Mouse (Mus musculus): ENCODE results near the gene 3425401B19Rik. TPM values are rescaled to one million over a fixed set of nuclear protein-coding genes. Genes with fewer than 3 reads are reported as not detected.
A peak's percentile ranks its signal among the peaks of the same experiment; 100 is the strongest.

3425401B19Rik gene
- polyA plus RNA-seq, 1 experiment from 2014 or later, result 0.20 TPM

- H3K4me3 ChIP-seq, result no peak overlapping the region
- no peak for DNase-seq (ENCODE audit: low spot score)
- H3K4me1 ChIP-seq (replicated peaks), result peaks cover 6% of the 10 kb centered on the region
- H3K36me3 ChIP-seq, result no peaks in the 10 kb centered on the region
- 85% methylated on average over 2 of the region's 2 CpGs for WGBS
- no peaks in the 10 kb centered on the region for H3K27me3 ChIP-seq (ENCODE audit: insufficient read depth, poor library complexity, severe bottlenecking)
- H3K27ac ChIP-seq, result no peak overlapping the region
- H3K9me3 ChIP-seq, result no peaks in the 10 kb centered on the region
Measured at GRCm38 (mm10) chr14:32696344-32696743, 11.3 kb upstream of the 3425401B19Rik start.

DNA sequence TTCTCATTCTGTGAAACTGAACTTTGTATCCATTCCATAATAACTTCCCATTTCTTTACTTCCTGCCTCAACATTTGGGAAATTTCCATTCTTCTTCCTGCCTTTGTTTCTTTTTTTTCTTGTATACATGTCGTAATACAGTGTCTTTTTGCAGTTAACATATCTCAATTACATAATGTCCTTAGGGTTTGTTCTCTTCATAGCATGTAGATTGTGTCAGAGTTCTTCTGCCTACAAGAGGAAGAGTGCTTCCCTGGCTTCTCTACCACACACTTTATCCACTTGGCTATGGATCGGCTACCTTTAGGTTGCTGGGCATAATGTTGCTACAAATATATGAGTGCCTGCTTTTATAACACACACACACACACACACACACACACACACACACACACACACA is 10.8 kb upstream of the 3425401B19Rik start:
- no peak for DNase-seq (ENCODE audit: low spot score)
- Histone ChIP-seq H3K36me3 (no peaks in the 10 kb centered on the region), H3K27me3 (ENCODE audit: insufficient read depth, poor library complexity, severe bottlenecking) (no peaks in the 10 kb centered on the region), H3K27ac (no peak overlapping the region), H3K4me1 (replicated peaks) (peaks cover 1% of the 10 kb centered on the region), H3K9me3 (no peaks in the 10 kb centered on the region), H3K4me3 (no peak overlapping the region)
- WGBS, result 88% methylated on average over 2 of the region's 2 CpGs

- no peak for DNase-seq (ENCODE audit: low spot score)
- H3K27me3 ChIP-seq (ENCODE audit: insufficient read depth, poor library complexity, severe bottlenecking), result 0 out of 2 replicates have a peak, but pooled peaks cover 5% of the 10 kb centered on the region
- H3K27ac ChIP-seq, result 0 out of 2 replicates have a peak overlapping the region, but pooled peaks have one; percentile 40
- H3K4me3 ChIP-seq, result no peak overlapping the region
- no peaks in the 10 kb centered on the region for H3K36me3 ChIP-seq
- 80% methylated on average over 19 of the region's 19 CpGs for WGBS
- no peaks in the 10 kb centered on the region for H3K9me3 ChIP-seq
- H3K4me1 ChIP-seq (replicated peaks), result peaks cover 25% of the 10 kb centered on the region
Measured at GRCm38 (mm10) chr14:32684735-32685105, 373 bp downstream of the 3425401B19Rik start.

- Histone ChIP-seq H3K36me3 (no peaks in the 10 kb centered on the region), H3K4me3 (no peak overlapping the region), H3K9me3 (no peaks in the 10 kb centered on the region), H3K27me3 (ENCODE audit: insufficient read depth, poor library complexity, severe bottlenecking) (0 out of 2 replicates have a peak, but pooled peaks cover 5% of the 10 kb centered on the region), H3K27ac (no peak overlapping the region), H3K4me1 (replicated peaks) (peaks cover 25% of the 10 kb centered on the region)
- WGBS, result 69% methylated on average over 19 of the region's 19 CpGs
- DNase-seq (ENCODE audit: low spot score), result no peak
Measured at GRCm38 (mm10) chr14:32683982-32684734, 935 bp downstream of the 3425401B19Rik start.

GRCm38 (mm10) chr14:32683251-32683838 is 1.7 kb downstream of the 3425401B19Rik start:
- DNase-seq (ENCODE audit: low spot score), result peak; percentile 22
- 49% methylated on average over 19 of the region's 19 CpGs for WGBS
- Histone ChIP-seq H3K36me3 (no peaks in the 10 kb centered on the region), H3K4me1 (replicated peaks) (peaks cover 25% of the 10 kb centered on the region), H3K27me3 (ENCODE audit: insufficient read depth, poor library complexity, severe bottlenecking) (0 out of 2 replicates have a peak, but pooled peaks cover 5% of the 10 kb centered on the region), H3K27ac (peak overlapping the region; percentile 30; the same call in 1 of the 2 replicates), H3K9me3 (no peaks in the 10 kb centered on the region), H3K4me3 (no peak overlapping the region)

DNA sequence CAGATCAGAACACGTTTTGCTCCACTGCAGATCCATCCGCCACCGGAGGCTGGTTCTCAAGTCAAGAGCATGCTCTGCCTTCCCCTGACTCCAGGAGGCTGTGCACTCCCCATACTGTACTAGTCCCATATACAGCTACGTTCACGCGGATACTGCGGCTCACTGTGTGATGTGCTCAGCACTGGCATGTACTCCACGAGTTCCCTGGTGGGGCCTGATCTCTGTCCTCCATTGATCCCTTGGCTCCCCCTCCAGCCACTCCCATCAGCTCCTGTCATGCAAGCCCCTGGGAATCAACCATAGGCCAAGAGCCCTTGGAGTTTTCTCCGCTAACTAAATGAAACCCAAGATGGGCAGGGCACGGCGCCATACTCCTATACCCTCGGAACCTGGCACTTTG is 2.6 kb downstream of the 3425401B19Rik start:
- 93% methylated on average over 12 of the region's 12 CpGs for WGBS
- H3K27ac ChIP-seq, result no peak overlapping the region
- peaks cover 25% of the 10 kb centered on the region for H3K4me1 ChIP-seq (replicated peaks)
- H3K36me3 ChIP-seq, result no peaks in the 10 kb centered on the region
- no peak overlapping the region for H3K4me3 ChIP-seq
- no peaks in the 10 kb centered on the region for H3K9me3 ChIP-seq
- DNase-seq (ENCODE audit: low spot score), result no peak
- 0 out of 2 replicates have a peak, but pooled peaks cover 5% of the 10 kb centered on the region for H3K27me3 ChIP-seq (ENCODE audit: insufficient read depth, poor library complexity, severe bottlenecking)

DNA sequence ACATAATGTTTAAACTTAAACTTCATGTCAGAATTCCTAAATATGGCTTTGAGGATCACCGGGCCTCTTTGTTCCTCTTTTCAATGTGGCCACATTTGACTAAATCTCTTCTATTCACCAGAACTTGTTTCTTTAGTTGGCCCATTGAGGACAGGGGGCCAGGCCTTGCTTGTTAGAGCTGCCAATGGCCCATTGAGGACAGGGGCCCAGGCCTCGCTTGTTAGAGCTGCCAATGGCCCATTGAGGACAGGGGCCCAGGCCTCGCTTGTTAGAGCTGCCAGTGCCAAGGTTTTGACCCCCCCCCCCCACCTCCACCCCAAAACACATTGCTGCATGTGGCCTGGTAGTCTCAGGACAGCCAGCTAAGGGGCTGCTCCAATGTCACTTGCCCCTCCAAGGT is 3.5 kb downstream of the 3425401B19Rik start:
- H3K9me3 ChIP-seq, result no peaks in the 10 kb centered on the region
- H3K36me3 ChIP-seq, result no peaks in the 10 kb centered on the region
- no peak overlapping the region for H3K4me3 ChIP-seq
- WGBS, result 79% methylated on average over 3 of the region's 3 CpGs
- 0 out of 2 replicates have a peak, but pooled peaks cover 5% of the 10 kb centered on the region for H3K27me3 ChIP-seq (ENCODE audit: insufficient read depth, poor library complexity, severe bottlenecking)
- peaks cover 25% of the 10 kb centered on the region for H3K4me1 ChIP-seq (replicated peaks)
- DNase-seq (ENCODE audit: low spot score), result no peak
- H3K27ac ChIP-seq, result no peak overlapping the region; the same call in 1 of the 2 replicates

DNA sequence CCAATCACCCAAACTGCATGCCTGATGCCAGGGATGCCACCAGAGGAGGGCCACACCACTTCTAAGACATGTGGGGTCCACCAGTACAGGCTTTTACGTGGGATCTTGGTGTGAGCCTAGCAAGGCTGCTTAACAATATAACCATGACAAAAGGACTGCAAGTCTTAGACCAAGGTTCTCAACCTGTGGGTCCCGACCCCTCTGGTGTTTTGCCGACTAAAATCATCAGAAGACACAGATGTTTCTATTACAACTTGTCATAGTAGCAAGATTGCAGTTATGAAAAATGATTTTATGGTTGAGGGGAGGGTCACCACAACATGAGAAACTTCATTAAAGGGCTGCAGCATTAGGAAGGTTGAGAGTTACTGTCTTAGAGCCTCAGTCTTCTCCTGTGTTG is 6.5 kb downstream of the 3425401B19Rik start:
- peaks cover 14% of the 10 kb centered on the region; the same call in 1 of the 2 replicates for H3K4me1 ChIP-seq (replicated peaks)
- no peaks in the 10 kb centered on the region for H3K27me3 ChIP-seq (ENCODE audit: insufficient read depth, poor library complexity, severe bottlenecking)
- H3K36me3 ChIP-seq, result no peaks in the 10 kb centered on the region
- H3K4me3 ChIP-seq, result no peak overlapping the region
- H3K9me3 ChIP-seq, result no peaks in the 10 kb centered on the region
- no peak for DNase-seq (ENCODE audit: low spot score)
- 72% methylated on average over 3 of the region's 3 CpGs for WGBS
- H3K27ac ChIP-seq, result no peak overlapping the region

- Histone ChIP-seq H3K4me1 (replicated peaks) (peaks cover 10% of the 10 kb centered on the region; the same call in 1 of the 2 replicates), H3K9me3 (no peaks in the 10 kb centered on the region), H3K27me3 (ENCODE audit: insufficient read depth, poor library complexity, severe bottlenecking) (no peaks in the 10 kb centered on the region), H3K27ac (no peak overlapping the region), H3K36me3 (no peaks in the 10 kb centered on the region), H3K4me3 (no peak overlapping the region)
- WGBS, result 61% methylated on average over 3 of the region's 3 CpGs
- DNase-seq (ENCODE audit: low spot score), result no peak
Measured at GRCm38 (mm10) chr14:32673178-32673577, 11.9 kb downstream of the 3425401B19Rik start.

DNA sequence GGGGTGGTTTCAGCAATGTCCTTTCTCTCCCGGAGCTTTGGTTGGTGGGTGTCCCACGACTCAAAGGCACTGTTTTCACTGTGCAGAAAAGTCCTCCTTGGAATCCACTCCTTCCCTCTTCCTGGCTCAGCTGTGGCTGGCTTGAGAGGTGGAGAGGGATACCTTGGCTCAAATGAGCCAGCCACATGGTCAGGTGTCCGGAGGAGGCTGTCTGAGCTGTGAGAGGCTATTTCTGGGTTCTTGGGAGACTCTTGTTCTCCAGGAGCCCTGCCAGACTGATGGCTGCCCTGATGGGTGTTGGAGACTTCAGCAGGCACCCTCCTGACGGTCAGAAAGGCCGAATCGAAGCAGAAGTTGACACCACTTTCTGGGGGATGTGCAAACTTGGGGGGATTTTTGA is 22.0 kb downstream of the 3425401B19Rik start:
- H3K4me1 ChIP-seq (replicated peaks), result peaks cover 6% of the 10 kb centered on the region
- no peak overlapping the region for H3K4me3 ChIP-seq
- no peak for DNase-seq (ENCODE audit: low spot score)
- WGBS, result 86% methylated on average over 6 of the region's 6 CpGs
- H3K36me3 ChIP-seq, result no peaks in the 10 kb centered on the region
- H3K27ac ChIP-seq, result no peak overlapping the region
- no peaks in the 10 kb centered on the region for H3K9me3 ChIP-seq
- peaks cover 7% of the 10 kb centered on the region for H3K27me3 ChIP-seq (ENCODE audit: insufficient read depth, poor library complexity, severe bottlenecking)

DNA sequence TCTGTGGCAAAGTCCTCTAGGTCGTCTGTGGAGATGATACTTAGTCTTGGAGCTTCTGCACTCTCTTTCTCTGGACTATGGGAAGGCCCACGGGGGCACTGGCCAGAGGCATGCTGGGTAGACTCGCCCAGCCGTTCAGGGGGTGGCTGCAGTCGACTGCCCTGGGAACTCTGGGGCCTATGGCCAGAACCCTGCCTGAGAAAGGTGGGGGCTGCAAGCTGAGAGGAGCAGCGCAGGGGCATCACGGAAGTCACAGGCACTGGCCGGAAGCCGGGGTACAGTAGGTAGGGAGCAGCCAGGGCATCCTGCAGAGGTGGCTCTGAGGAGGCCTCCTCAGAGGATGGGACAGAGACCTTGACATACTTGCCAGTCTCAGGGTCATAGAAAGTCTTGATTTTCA is 25.3 kb downstream of the 3425401B19Rik start:
- no peak overlapping the region for H3K4me3 ChIP-seq
- no peak overlapping the region for H3K27ac ChIP-seq
- H3K36me3 ChIP-seq, result no peaks in the 10 kb centered on the region
- DNase-seq (ENCODE audit: low spot score), result no peak
- peaks cover 6% of the 10 kb centered on the region for H3K4me1 ChIP-seq (replicated peaks)
- WGBS, result 72% methylated on average over 9 of the region's 9 CpGs
- H3K27me3 ChIP-seq (ENCODE audit: insufficient read depth, poor library complexity, severe bottlenecking), result peaks cover 7% of the 10 kb centered on the region
- no peaks in the 10 kb centered on the region for H3K9me3 ChIP-seq

GRCm38 (mm10) chr14:32638485-32638884 is 46.6 kb downstream of the 3425401B19Rik start:
- H3K27ac ChIP-seq, result no peak overlapping the region
- DNase-seq (ENCODE audit: low spot score), result no peak
- H3K9me3 ChIP-seq, result no peaks in the 10 kb centered on the region
- no peak overlapping the region for H3K4me3 ChIP-seq
- no peaks in the 10 kb centered on the region for H3K27me3 ChIP-seq (ENCODE audit: insufficient read depth, poor library complexity, severe bottlenecking)
- H3K36me3 ChIP-seq, result no peaks in the 10 kb centered on the region
- 86% methylated on average over 2 of the region's 2 CpGs for WGBS
- peaks cover 6% of the 10 kb centered on the region; the same call in 1 of the 2 replicates for H3K4me1 ChIP-seq (replicated peaks)

GRCm38 (mm10) chr14:32634015-32634682 is 50.9 kb downstream of the 3425401B19Rik start:
- peak; percentile 22 for DNase-seq (ENCODE audit: low spot score)
- WGBS, result 38% methylated on average over 11 of the region's 11 CpGs
- Histone ChIP-seq H3K9me3 (no peaks in the 10 kb centered on the region), H3K27ac (no peak overlapping the region), H3K4me3 (no peak overlapping the region), H3K27me3 (ENCODE audit: insufficient read depth, poor library complexity, severe bottlenecking) (no peaks in the 10 kb centered on the region), H3K4me1 (replicated peaks) (peaks cover 6% of the 10 kb centered on the region; the same call in 1 of the 2 replicates), H3K36me3 (no peaks in the 10 kb centered on the region)
